Mouse (Mus musculus) CH12.LX (cell line): ENCODE measurements around the gene Hecw2.

Experiments used
- CHD1 ChIP-seq: IDR thresholded peaks from 2 replicates; pipeline ENCODE4 v1.6.1; 2012; ENCODE audit warnings: low read depth, low read length, improper control_type of control experiment, inconsistent platforms
- CHD2 ChIP-seq: IDR thresholded peaks from 2 replicates; pipeline ENCODE4 v1.6.1; 2011; ENCODE audit warnings: low read length, improper control_type of control experiment
- CTCF ChIP-seq, 2 experiments: IDR thresholded peaks in 1 of 2; conservative IDR thresholded peaks in 1 of 2; 2 replicates each; pipeline ENCODE4 v1.5.1; 2011 to 2012; ENCODE audit warnings: low read depth in 2 of 2, low read length in 2 of 2, improper control_type of control experiment in 1 of 2, inconsistent platforms in 1 of 2, mild to moderate bottlenecking in 1 of 2, moderate library complexity in 1 of 2
- MXI1 ChIP-seq: IDR thresholded peaks from 2 replicates; pipeline ENCODE4 v1.6.1; 2011; ENCODE audit warnings: mild to moderate bottlenecking, low read depth, low read length, improper control_type of control experiment
- MYC ChIP-seq: IDR thresholded peaks from 2 replicates; pipeline ENCODE4 v1.6.1; 2011; ENCODE audit warnings: low read depth, mild to moderate bottlenecking, improper control_type of control experiment, low read length
- PAX5 ChIP-seq: IDR thresholded peaks from 2 replicates; pipeline ENCODE4 v1.6.1; 2012; ENCODE audit warnings: low read length, inconsistent platforms, mixed read lengths
- POLR2A ChIP-seq: IDR thresholded peaks from 2 replicates; pipeline ENCODE4 v1.6.1; 2011; ENCODE audit warnings: low read depth, mild to moderate bottlenecking, improper control_type of control experiment, low read length
- RAD21 ChIP-seq: IDR thresholded peaks from 2 replicates; pipeline ENCODE4 v1.6.1; 2011; ENCODE audit warnings: low read depth, mild to moderate bottlenecking, low read length, improper control_type of control experiment, moderate library complexity
- USF1 ChIP-seq: IDR thresholded peaks from 2 replicates; pipeline ENCODE4 v1.6.1; 2014; ENCODE audit warnings: low read depth, mild to moderate bottlenecking, inconsistent platforms, low read length, improper control_type of control experiment
- ZMIZ1 ChIP-seq: IDR thresholded peaks from 2 replicates; pipeline ENCODE4 v1.6.1; 2012; ENCODE audit warnings: low read depth, mild to moderate bottlenecking, inconsistent platforms, low read length, improper control_type of control experiment

GRCm38 (mm10) chr1:54002077-54002476 is 192.9 kb downstream of the Hecw2 start:
- TF ChIP-seq CTCF (conservative IDR thresholded peaks at IDR 0.05 in 1 of 2, IDR thresholded peaks at IDR 0.05 in 1 of 2; ENCODE audit: low read depth in 2 of 2, low read length in 2 of 2) (no peak), POLR2A (no peak), CHD2 (no peak), MXI1 (no peak), USF1 (no peak), ZMIZ1 (no peak), RAD21 (no peak), CHD1 (no peak), PAX5 (no peak), MYC (no peak)
